Mouse (Mus musculus) urinary bladder, postnatal 14 days (tissue): Measurements from ENCODE around the gene Wfdc18.

Experiments
- DNase-seq: peaks from one replicate; pipeline ENCODE4 v3.0.0; 2021; ENCODE audit warnings: low spot score

Gene Wfdc18

GRCm38 (mm10) chr11:83743525-83743924, 34.7 kb downstream of the Wfdc18 start:
- DNase-seq: no peak

DNA sequence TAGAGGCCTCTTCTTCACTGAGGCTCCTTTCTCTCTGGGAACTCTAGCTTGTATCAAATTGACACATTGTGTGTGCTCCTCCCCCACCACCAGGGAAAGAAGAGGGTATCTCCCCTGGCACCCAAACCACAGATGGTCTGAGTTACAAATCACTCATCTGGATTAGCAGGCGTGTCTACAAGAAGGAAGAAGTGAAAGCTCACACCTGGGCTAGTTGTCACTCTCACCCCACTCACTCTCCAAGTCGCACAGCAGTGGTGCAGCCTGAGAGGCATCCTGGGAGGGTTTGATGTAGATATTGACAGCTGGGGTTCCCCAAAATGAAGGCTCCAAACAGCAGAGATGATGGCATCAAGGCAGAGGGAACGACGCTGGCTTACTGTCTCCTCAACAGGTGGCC, 37.3 kb downstream of the Wfdc18 start:
- DNase-seq: no peak

DNA sequence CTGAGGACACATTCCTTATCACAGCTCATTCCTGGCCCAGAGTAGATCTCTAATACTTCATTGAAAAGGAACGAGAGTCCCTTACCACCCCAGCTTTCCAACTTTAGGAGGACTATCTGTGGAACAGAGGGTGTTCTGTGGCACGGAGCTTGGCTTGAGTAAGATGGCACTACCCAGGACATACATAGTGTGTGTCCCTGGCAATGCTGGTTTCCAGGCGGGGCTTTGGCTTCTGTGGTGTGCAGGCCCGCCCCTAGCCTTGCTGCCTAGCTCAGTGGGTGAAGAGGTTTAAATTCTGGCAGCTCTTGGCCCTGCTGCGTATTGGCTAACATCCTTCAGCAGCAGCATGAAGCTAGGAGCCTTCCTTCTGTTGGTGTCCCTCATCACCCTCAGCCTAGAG, 37.9 kb downstream of the Wfdc18 start, which contains the start of gene Wfdc21:
Gene Wfdc21 (plus strand): TSS at position 260 of the 400 bp plus-strand sequence.
- DNase-seq: no peak

DNA sequence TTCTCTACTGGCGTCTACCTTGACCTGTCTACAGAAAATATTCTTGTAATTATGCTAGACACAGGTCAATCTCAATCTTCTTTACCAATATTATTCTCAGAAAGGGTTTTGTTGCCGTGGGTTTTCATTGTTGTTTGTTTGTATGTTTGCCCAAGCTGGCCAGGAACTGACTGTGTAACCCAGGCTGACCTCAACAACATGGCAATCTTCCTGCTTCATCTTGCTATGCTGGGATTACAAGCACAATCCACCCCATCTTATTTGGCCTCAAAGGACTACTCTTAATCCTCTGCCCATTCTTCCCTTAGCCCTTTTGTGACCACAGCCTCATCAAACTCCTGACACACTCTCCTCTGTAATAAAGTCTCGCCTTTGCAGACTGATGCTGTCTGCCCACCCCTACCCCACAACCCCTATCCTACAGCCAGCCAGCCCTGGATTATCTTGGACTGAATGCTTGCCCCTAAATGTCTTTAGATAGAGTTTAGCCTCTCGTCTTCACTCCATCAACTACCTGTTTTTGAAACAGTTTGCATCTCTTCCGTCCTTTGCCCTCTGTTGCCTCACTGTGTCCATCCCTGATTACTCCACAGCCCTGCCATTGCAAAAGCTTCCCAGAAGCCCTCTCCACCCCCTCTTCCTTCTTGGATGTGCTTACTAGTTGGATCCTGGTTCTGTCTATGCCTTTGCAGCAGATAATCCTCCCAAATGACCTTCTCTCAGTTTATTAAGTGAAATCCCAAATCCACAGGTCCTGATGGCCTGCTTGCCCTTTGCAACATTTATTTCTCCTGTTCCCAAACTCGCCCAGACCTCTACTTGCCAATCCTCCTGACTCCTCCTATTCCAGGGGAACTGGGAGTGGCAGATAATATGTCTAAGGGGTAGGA, 38.8 kb downstream of the Wfdc18 start:
- no peak for DNase-seq

GRCm38 (mm10) chr11:83753581-83754181, 44.9 kb downstream of the Wfdc18 start, which contains the start of gene Heatr6:
Gene Heatr6 (plus strand): TSS chr11:83753696.
- peak; percentile 91 for DNase-seq

DNA sequence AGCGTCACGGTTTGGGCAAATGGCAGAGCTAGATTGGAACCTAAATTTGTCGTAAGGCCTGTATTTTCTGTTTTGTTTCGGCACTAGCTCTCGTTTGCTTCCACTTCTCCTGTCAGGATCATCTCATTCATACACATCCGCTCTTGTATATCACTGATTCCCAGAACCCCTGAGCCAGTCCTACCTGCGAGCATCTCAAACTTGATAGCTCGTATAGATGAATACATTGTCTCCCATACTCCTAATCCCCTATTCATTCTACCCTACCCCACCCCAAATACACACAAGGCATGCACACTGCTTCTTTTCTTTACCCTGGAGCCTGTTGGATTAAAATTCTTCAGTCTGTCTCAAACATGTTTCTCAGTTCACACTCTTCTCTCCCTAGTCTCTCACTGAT, 45.4 kb downstream of the Wfdc18 start:
- DNase-seq: no peak
